Mouse (Mus musculus): ENCODE measurements around the gene Slitrk1.
A peak's percentile ranks its signal among the peaks of the same experiment; 100 is the strongest.

Gene Slitrk1

GRCm38 (mm10) chr14:108913714-108914263 lies at the start of gene Slitrk1:
Slitrk1 (minus strand) TSS chr14:108914158.
- DNase-seq = peak; percentile 66

GRCm38 (mm10) chr14:108935777-108936176 lies 21.8 kb upstream of the Slitrk1 start:
- no peak for DNase-seq

- peak; percentile 3 for DNase-seq
Measured at GRCm38 (mm10) chr14:108914336-108914735, 378 bp upstream of the Slitrk1 start.

GRCm38 (mm10) chr14:108912876-108913490 lies 975 bp downstream of the Slitrk1 start:
- DNase-seq = peak; percentile 14

- DNase-seq = peak; percentile 80
Measured at GRCm38 (mm10) chr14:108912021-108912875, 1.7 kb downstream of the Slitrk1 start.

DNA sequence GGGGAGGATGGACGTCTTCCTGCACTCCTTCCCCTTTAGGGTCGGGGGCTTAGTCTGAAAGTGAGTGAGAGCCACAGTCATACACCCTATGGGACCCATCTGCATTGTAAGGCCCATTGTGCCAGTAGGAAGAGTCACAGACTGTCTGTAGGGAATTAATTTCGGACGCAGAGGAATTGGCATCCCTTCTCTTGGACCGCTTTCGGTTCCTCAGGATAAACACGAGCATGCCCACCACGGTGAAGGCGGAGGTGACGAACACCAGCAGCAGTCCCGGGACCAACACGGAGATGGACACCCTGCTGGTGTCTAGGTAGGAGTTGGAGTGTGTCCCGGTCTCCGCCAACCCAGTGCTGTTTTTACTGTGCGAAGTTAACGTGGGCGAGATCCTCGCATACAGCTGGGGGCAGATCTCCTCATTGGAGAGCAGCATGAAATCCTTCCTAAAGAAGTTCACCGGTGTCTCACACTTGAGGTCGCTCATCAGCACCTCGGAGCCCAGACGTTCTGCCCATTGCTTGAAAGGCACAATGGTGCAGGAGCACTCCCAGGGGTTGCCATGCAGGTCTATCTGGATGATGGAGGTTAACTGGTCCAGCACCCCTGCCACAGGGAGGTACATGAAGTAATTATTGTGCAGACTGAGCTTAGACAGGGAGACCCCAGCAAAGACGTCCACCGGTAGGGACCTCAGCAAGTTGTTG lies 2.7 kb downstream of the Slitrk1 start:
- DNase-seq = peak; percentile 34

- DNase-seq = peak; percentile 19
Measured at GRCm38 (mm10) chr14:108910449-108911137, 3.4 kb downstream of the Slitrk1 start.

- DNase-seq = peak; percentile 4
Measured at GRCm38 (mm10) chr14:108909336-108909953, 4.5 kb downstream of the Slitrk1 start.

- no peak for DNase-seq
Measured at GRCm38 (mm10) chr14:108898601-108899000, 15.4 kb downstream of the Slitrk1 start.

DNA sequence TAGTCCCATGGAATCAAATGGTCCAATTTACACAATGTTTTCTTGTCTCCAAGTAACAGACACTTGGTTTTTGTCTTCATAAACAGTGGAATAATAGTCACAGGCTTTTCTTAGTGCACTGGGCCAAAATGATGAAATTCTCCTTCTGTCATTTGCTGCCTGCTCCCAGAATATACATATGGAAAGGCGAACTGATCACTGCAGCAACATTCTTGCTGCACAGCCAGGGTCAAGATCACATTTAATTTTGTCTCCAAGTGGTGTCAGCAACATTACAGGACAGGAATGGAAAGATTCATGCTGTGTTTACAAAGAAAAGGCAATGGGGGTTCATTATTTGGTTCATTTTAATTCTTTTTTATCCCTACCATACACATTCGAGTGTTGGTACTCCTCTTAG lies 18.5 kb downstream of the Slitrk1 start:
- DNase-seq = no peak

- DNase-seq = no peak
Measured at GRCm38 (mm10) chr14:108867816-108868215, 46.1 kb downstream of the Slitrk1 start.

- DNase-seq = no peak
Measured at GRCm38 (mm10) chr14:108864631-108865030, 49.3 kb downstream of the Slitrk1 start.

- DNase-seq = no peak
Measured at GRCm38 (mm10) chr14:108859310-108859709, 54.6 kb downstream of the Slitrk1 start.

Data from right cerebral cortex, postnatal 4 days (tissue).